8 mouse cellular contexts compared by ENCODE assay signal in the genomic region with DNA sequence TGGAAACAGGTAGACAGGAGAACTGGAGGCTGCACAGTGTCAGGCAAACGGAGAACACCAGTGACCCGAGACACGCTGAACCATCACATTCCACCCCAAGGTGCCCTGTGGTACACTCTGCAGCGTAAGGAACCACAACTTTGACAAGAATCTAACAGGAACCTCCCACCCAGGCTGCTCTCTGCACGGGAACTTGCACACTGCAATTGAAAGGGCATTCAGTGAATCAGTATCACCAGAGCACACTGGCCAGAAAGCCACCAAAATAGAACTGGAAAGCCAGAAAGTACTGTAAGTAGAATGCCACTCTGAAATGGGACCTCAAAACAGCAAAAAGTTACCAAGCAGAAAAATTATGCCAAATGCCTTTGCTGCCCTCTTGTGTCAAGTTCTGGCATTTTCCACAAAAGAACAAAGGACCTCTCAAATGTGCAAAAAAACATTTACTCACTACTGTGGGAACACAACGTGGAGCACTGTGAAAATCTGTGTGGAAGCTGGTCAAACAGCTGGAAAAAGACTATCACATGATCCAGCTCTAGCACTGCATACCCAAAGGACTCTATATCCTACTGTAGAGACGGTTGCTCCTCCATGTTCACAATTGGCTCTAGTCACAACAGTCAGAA. TPM values are rescaled to one million over a fixed set of nuclear protein-coding genes. Genes with fewer than 3 reads are reported as not detected.
DNase-seq lines count a peak whose midpoint lies in the region; ATAC-seq and TF ChIP-seq lines count a peak whose summit lies in the region.

No protein-coding gene starts in this region.

- no peaks in the 10 kb centered on the region for H3K4me1 ChIP-seq in heart, embryonic 12.5 days (replicated peaks)
- no peaks in the 10 kb centered on the region for H3K4me1 ChIP-seq in forebrain, embryonic 16.5 days (replicated peaks; ENCODE audit: control insufficient read depth, insufficient read depth, low read length)
- H3K4me1 ChIP-seq in hindbrain, embryonic 14.5 days (replicated peaks; ENCODE audit: control insufficient read depth, insufficient read depth, low read length): no peaks in the 10 kb centered on the region
- no peaks in the 10 kb centered on the region for H3K4me1 ChIP-seq in lung, postnatal 0 days (ENCODE audit: insufficient read depth, low read depth, low read length)

- 0 out of 2 replicates have a peak, but pooled peaks have one; percentile 11 for TF ChIP-seq EP300 in lung, postnatal 0 days (IDR thresholded peaks at IDR 0.05)

- 52% methylated on average over 7 of the region's 7 CpGs for WGBS in heart, embryonic 12.5 days
- WGBS in forebrain, embryonic 16.5 days: 55% methylated on average over 7 of the region's 7 CpGs
- 57% methylated on average over 7 of the region's 7 CpGs for WGBS in hindbrain, embryonic 14.5 days
- 45% methylated on average over 7 of the region's 7 CpGs for WGBS in lung, postnatal 0 days

- no peak overlapping the region for H3K9ac ChIP-seq in heart, embryonic 12.5 days
- H3K9ac ChIP-seq in forebrain, embryonic 16.5 days (replicated peaks; ENCODE audit: low read depth, low read length): no peak overlapping the region
- H3K9ac ChIP-seq in hindbrain, embryonic 14.5 days: peak overlapping the region; percentile 29
- H3K9ac ChIP-seq in lung, postnatal 0 days (replicated peaks; ENCODE audit: low read depth): no peak overlapping the region

- no peaks in the 10 kb centered on the region for H3K9me3 ChIP-seq in heart, embryonic 12.5 days (replicated peaks)
- H3K9me3 ChIP-seq in forebrain, embryonic 16.5 days (ENCODE audit: control insufficient read depth, low read length): no peaks in the 10 kb centered on the region
- no peaks in the 10 kb centered on the region for H3K9me3 ChIP-seq in hindbrain, embryonic 14.5 days (ENCODE audit: control insufficient read depth, low read length)
- no peaks in the 10 kb centered on the region for H3K9me3 ChIP-seq in lung, postnatal 0 days (ENCODE audit: low read length)

- no peak overlapping the region for H3K4me3 ChIP-seq in heart, embryonic 12.5 days
- H3K4me3 ChIP-seq in forebrain, embryonic 16.5 days (replicated peaks; ENCODE audit: low read length): no peak overlapping the region
- no peak overlapping the region for H3K4me3 ChIP-seq in hindbrain, embryonic 14.5 days (replicated peaks; ENCODE audit: low read length)
- no peak overlapping the region for H3K4me3 ChIP-seq in lung, postnatal 0 days (ENCODE audit: low read depth, low read length)

- H3K27ac ChIP-seq in heart, embryonic 12.5 days (ENCODE audit: poor library complexity, severe bottlenecking): no peak overlapping the region
- no peak overlapping the region for H3K27ac ChIP-seq in forebrain, embryonic 16.5 days (ENCODE audit: low read length)
- H3K27ac ChIP-seq in hindbrain, embryonic 14.5 days: no peak overlapping the region
- no peak overlapping the region for H3K27ac ChIP-seq in lung, postnatal 0 days (ENCODE audit: low read length)

- peak; percentile 56 to 91 for DNase-seq in heart, adult 18-20 months
- DNase-seq in cerebellum, adult 18-20 months: peak; percentile 38 to 61
- DNase-seq in hindbrain, embryonic 14.5 days (ENCODE audit: low spot score): peak; percentile 95
- peak; percentile 45 for DNase-seq in layer of hippocampus, adult 9-11 months
- DNase-seq in lung, postnatal 0 days (ENCODE audit: low spot score): peak; percentile 80
- peak; percentile 88 to 89 for DNase-seq in right cerebral cortex, adult 2 months (ENCODE audit: low spot score in 2 of 2)

- H3K27me3 ChIP-seq in heart, embryonic 12.5 days (replicated peaks): peaks cover 29% of the 10 kb centered on the region
- no peaks in the 10 kb centered on the region for H3K27me3 ChIP-seq in forebrain, embryonic 16.5 days (replicated peaks; ENCODE audit: control insufficient read depth, insufficient read depth, low read length)
- H3K27me3 ChIP-seq in hindbrain, embryonic 14.5 days (ENCODE audit: control insufficient read depth, insufficient read depth, low read length): no peaks in the 10 kb centered on the region
- H3K27me3 ChIP-seq in lung, postnatal 0 days (replicated peaks; ENCODE audit: insufficient read depth, low read length): no peaks in the 10 kb centered on the region

- TF ChIP-seq CTCF in lung, postnatal 0 days (IDR thresholded peaks at IDR 0.05): peak; percentile 96

- no peak for ATAC-seq in heart, embryonic 12.5 days (ENCODE audit: insufficient number of reproducible peaks, low FRiP score)
- ATAC-seq in forebrain, embryonic 16.5 days: peak; percentile 79
- ATAC-seq in hindbrain, embryonic 14.5 days (ENCODE audit: low FRiP score): peak; percentile 68
- ATAC-seq in lung, postnatal 0 days: 0 out of 2 replicates have a peak, but pooled peaks have one; percentile 16

- no peaks in the 10 kb centered on the region for H3K36me3 ChIP-seq in heart, embryonic 12.5 days
- no peaks in the 10 kb centered on the region for H3K36me3 ChIP-seq in forebrain, embryonic 16.5 days (ENCODE audit: control insufficient read depth, insufficient read depth)
- H3K36me3 ChIP-seq in hindbrain, embryonic 14.5 days (replicated peaks; ENCODE audit: control insufficient read depth, insufficient read depth): no peaks in the 10 kb centered on the region
- H3K36me3 ChIP-seq in lung, postnatal 0 days (ENCODE audit: insufficient read depth, low read length): no peaks in the 10 kb centered on the region

- H3K4me2 ChIP-seq in heart, embryonic 12.5 days: no peak overlapping the region
- H3K4me2 ChIP-seq in forebrain, embryonic 16.5 days (ENCODE audit: low read length): no peak overlapping the region
- no peak overlapping the region for H3K4me2 ChIP-seq in hindbrain, embryonic 14.5 days (replicated peaks)
- H3K4me2 ChIP-seq in lung, postnatal 0 days (replicated peaks; ENCODE audit: low read depth, low read length): no peak overlapping the region

RNA-seq across cellular contexts. Expression of a gene that starts 38.2 kb away (rescaled TPM):
- total RNA-seq in heart, adult 18-20 months (2021): 1 to 10 TPM; 1.6 to 2.4 TPM
- polyA plus RNA-seq in heart, embryonic 12.5 days (2016; fragmentation: Nextera tagmentation; extraction: Ambion mirVana): 3.9 and 4.1 TPM in 2 replicates
- 6.3 and 7.5 TPM in 2 replicates for polyA plus RNA-seq in forebrain, embryonic 16.5 days (2015; fragmentation: Nextera tagmentation; extraction: Ambion mirVana)
- 7.2 and 9.8 TPM in 2 replicates for polyA plus RNA-seq in hindbrain, embryonic 14.5 days (2014; fragmentation: Nextera tagmentation; extraction: Ambion mirVana)
- polyA plus RNA-seq in lung, postnatal 0 days (2015; fragmentation: Nextera tagmentation; extraction: Ambion mirVana): 16.7 and 18.5 TPM in 2 replicates

RNA-seq across cellular contexts. Expression of a gene that starts 38.2 kb away (rescaled TPM):
- total RNA-seq in heart, adult 18-20 months (2021): 10 to 100 TPM; 12.3 to 12.4 TPM
- 35.7 and 37.1 TPM in 2 replicates for polyA plus RNA-seq in heart, embryonic 12.5 days (2016; fragmentation: Nextera tagmentation; extraction: Ambion mirVana)
- polyA plus RNA-seq in forebrain, embryonic 16.5 days (2015; fragmentation: Nextera tagmentation; extraction: Ambion mirVana): 33.1 and 37.3 TPM in 2 replicates
- 25.6 and 26.6 TPM in 2 replicates for polyA plus RNA-seq in hindbrain, embryonic 14.5 days (2014; fragmentation: Nextera tagmentation; extraction: Ambion mirVana)
- 44.0 and 45.4 TPM in 2 replicates for polyA plus RNA-seq in lung, postnatal 0 days (2015; fragmentation: Nextera tagmentation; extraction: Ambion mirVana)

RNA-seq across cellular contexts. Expression of a gene that starts 56.3 kb away (rescaled TPM):
- 10 to 100 TPM; 42.5 to 46.4 TPM for total RNA-seq in heart, adult 18-20 months (2021)
- 28.5 and 28.6 TPM in 2 replicates for polyA plus RNA-seq in heart, embryonic 12.5 days (2016; fragmentation: Nextera tagmentation; extraction: Ambion mirVana)
- 15.1 and 15.3 TPM in 2 replicates for polyA plus RNA-seq in forebrain, embryonic 16.5 days (2015; fragmentation: Nextera tagmentation; extraction: Ambion mirVana)
- polyA plus RNA-seq in hindbrain, embryonic 14.5 days (2014; fragmentation: Nextera tagmentation; extraction: Ambion mirVana): 19.7 and 22.6 TPM in 2 replicates
- 32.5 and 34.9 TPM in 2 replicates for polyA plus RNA-seq in lung, postnatal 0 days (2015; fragmentation: Nextera tagmentation; extraction: Ambion mirVana)

Comparison
In these comparisons a context has a peak if more than half of its experiments do, and no peak if none do; other contexts are left out.
1. DNase-seq: peak in every context shown above with its lines; median percentile 95 in hindbrain, embryonic 14.5 days; 88 in right cerebral cortex, adult 2 months; 80 in lung, postnatal 0 days; 74 in heart, adult 18-20 months; 50 in cerebellum, adult 18-20 months; 45 in layer of hippocampus, adult 9-11 months.